Mouse (Mus musculus): ENCODE results near the gene Hectd2. TPM values are rescaled to one million over a fixed set of nuclear protein-coding genes. Genes with fewer than 3 reads are reported as not detected.
A peak's percentile ranks its signal among the peaks of the same experiment; 100 is the strongest.

The Hectd2 gene
- polyA plus RNA-seq, 1 experiment from 2014 or later = 6.8 TPM

DNA sequence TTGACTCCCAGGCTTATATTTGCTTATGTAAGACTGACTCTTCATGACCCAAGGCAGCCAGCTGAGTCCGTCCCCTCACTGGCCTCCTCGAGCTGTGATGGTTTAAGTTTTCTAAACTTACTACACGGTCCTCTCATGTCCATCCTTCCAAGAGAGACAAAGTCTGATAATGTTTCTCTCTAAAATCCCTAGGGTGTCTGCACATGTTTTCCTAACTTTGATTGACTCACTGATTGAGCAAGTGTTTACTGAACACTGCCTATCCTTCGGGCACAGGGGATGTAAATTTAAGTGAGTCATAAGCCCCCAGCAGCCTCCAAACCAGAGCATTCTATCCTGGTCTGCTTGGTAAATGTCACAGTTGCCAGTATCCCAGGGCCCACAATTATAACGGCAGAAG, 111.2 kb downstream of the Hectd2 start:
- Histone ChIP-seq H3K4me2 (ENCODE audit: low read length) (no peak overlapping the region), H3K4me1 (ENCODE audit: control insufficient read depth in 2 of 2, insufficient read depth in 2 of 2, low read length in 2 of 2) (peaks cover 23 to 73% of the 10 kb centered on the region in 2 experiments), H3K36me3 (ENCODE audit: control insufficient read depth, insufficient read depth, low read length) (no peaks in the 10 kb centered on the region), H3K4me3 (ENCODE audit: control insufficient read depth in 1 of 2, insufficient read depth in 1 of 2, low read depth in 1 of 2, low read length in 2 of 2) (no peak overlapping the region), H3K9ac (ENCODE audit: low read length) (no peak overlapping the region), H3K9me3 (ENCODE audit: control insufficient read depth, low read length) (0 out of 2 replicates have a peak, but pooled peaks cover 4% of the 10 kb centered on the region), H3K27me3 (ENCODE audit: control insufficient read depth, insufficient read depth, low read length) (no peaks in the 10 kb centered on the region), H3K27ac (replicated peaks in 1 of 2; ENCODE audit: control insufficient read depth in 1 of 2, insufficient read depth in 1 of 2, low read depth in 2 of 2, low read length in 2 of 2) (peak overlapping the region in 1 of 2 experiments; percentile 38; a peak in 1 of 4 replicates)
- no peak for ATAC-seq (ENCODE audit: insufficient number of reproducible peaks, insufficient read depth, low FRiP score, low read depth)
- 58% methylated on average over 5 of the region's 5 CpGs for WGBS

DNA sequence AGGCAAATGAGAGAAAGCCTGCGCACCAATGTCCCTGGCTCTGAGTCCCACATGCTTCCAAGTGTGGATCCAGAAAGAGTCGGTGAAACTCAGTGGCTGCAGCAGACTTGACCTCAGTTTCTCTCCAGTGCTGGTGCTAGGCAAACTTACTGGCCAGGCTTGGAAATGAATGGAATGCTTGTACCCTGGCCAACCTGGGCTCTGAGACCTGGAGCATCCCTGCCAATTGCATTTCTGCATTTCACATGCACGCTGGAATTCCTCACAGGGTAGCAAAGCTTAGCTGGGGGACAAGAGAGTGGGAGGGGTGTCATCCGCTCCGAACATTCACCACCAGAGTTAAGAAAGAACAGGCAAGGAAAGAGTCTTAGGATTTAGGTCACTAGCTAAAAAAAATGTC, 112.0 kb downstream of the Hectd2 start:
- 82% methylated on average over 5 of the region's 5 CpGs for WGBS
- Histone ChIP-seq H3K4me3 (ENCODE audit: control insufficient read depth in 1 of 2, insufficient read depth in 1 of 2, low read depth in 1 of 2, low read length in 2 of 2) (no peak overlapping the region), H3K4me1 (ENCODE audit: control insufficient read depth in 2 of 2, insufficient read depth in 2 of 2, low read length in 2 of 2) (peaks cover 27 to 81% of the 10 kb centered on the region in 2 experiments), H3K4me2 (ENCODE audit: low read length) (no peak overlapping the region), H3K36me3 (ENCODE audit: control insufficient read depth, insufficient read depth, low read length) (no peaks in the 10 kb centered on the region), H3K27me3 (ENCODE audit: control insufficient read depth, insufficient read depth, low read length) (no peaks in the 10 kb centered on the region), H3K9me3 (ENCODE audit: control insufficient read depth, low read length) (0 out of 2 replicates have a peak, but pooled peaks cover 1% of the 10 kb centered on the region), H3K9ac (ENCODE audit: low read length) (no peak overlapping the region), H3K27ac (replicated peaks in 1 of 2; ENCODE audit: control insufficient read depth in 1 of 2, insufficient read depth in 1 of 2, low read depth in 2 of 2, low read length in 2 of 2) (no peak overlapping the region)
- ATAC-seq (ENCODE audit: insufficient number of reproducible peaks, insufficient read depth, low FRiP score, low read depth) = no peak

DNA sequence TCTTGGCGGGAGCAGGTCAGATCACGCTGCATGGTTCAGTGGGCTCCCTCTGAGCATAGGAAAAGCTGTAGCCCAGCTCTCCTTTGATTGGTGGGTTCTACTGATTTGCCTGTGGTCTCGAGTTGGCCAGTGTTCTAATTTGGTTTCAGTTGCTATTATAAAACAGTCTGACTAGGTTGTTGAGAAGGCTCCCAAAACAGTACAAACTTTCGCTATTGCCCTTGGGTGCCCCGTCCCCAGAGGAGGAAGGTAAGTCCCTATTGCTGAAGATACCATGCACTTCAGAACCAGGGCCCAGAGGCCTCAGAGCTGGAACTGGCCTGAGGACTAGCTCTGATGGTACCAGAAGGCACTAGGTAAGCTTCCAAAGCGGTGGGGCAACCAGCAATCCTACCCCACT, 112.9 kb downstream of the Hectd2 start:
- Histone ChIP-seq H3K4me1 (ENCODE audit: control insufficient read depth in 2 of 2, insufficient read depth in 2 of 2, low read length in 2 of 2) (peaks cover 34 to 83% of the 10 kb centered on the region in 2 experiments), H3K27me3 (ENCODE audit: control insufficient read depth, insufficient read depth, low read length) (no peaks in the 10 kb centered on the region), H3K4me2 (ENCODE audit: low read length) (no peak overlapping the region), H3K4me3 (ENCODE audit: control insufficient read depth in 1 of 2, insufficient read depth in 1 of 2, low read depth in 1 of 2, low read length in 2 of 2) (no peak overlapping the region), H3K9ac (ENCODE audit: low read length) (no peak overlapping the region), H3K9me3 (ENCODE audit: control insufficient read depth, low read length) (no peaks in the 10 kb centered on the region), H3K27ac (replicated peaks in 1 of 2; ENCODE audit: control insufficient read depth in 1 of 2, insufficient read depth in 1 of 2, low read depth in 2 of 2, low read length in 2 of 2) (no peak overlapping the region; a peak in 1 of 4 replicates), H3K36me3 (ENCODE audit: control insufficient read depth, insufficient read depth, low read length) (no peaks in the 10 kb centered on the region)
- no peak for ATAC-seq (ENCODE audit: insufficient number of reproducible peaks, insufficient read depth, low FRiP score, low read depth)
- 93% methylated on average over 6 of the region's 6 CpGs for WGBS

DNA sequence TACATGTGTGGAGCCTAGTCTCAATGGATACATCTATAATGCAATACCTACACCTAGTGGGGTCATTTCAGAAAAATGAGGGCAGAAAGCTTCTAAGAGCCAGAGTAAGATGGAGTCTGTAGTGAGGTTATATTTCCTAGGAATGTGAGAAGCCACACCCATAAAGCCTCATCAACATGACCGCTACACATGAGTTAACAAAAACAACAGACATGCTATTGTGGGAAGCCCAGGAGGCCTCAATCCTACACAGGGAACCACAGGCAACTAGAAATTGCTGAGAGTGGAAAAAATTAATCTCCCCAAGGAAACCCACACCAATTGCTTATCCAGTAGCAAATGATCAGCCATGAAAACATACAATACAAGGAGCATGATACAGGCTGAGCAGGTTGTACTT, 113.7 kb downstream of the Hectd2 start:
- peaks cover 34 to 79% of the 10 kb centered on the region in 2 experiments for H3K4me1 ChIP-seq (ENCODE audit: control insufficient read depth in 2 of 2, insufficient read depth in 2 of 2, low read length in 2 of 2)
- no peak overlapping the region for H3K4me2 ChIP-seq (ENCODE audit: low read length)
- 79% methylated on average over 1 of the region's 1 CpGs for WGBS
- no peak overlapping the region for H3K9ac ChIP-seq (ENCODE audit: low read length)
- H3K36me3 ChIP-seq (ENCODE audit: control insufficient read depth, insufficient read depth, low read length) = no peaks in the 10 kb centered on the region
- ATAC-seq (ENCODE audit: insufficient number of reproducible peaks, insufficient read depth, low FRiP score, low read depth) = no peak
- no peak overlapping the region for H3K4me3 ChIP-seq (ENCODE audit: control insufficient read depth in 1 of 2, insufficient read depth in 1 of 2, low read depth in 1 of 2, low read length in 2 of 2)
- H3K9me3 ChIP-seq (ENCODE audit: control insufficient read depth, low read length) = no peaks in the 10 kb centered on the region
- H3K27me3 ChIP-seq (ENCODE audit: control insufficient read depth, insufficient read depth, low read length) = no peaks in the 10 kb centered on the region
- H3K27ac ChIP-seq (replicated peaks in 1 of 2; ENCODE audit: control insufficient read depth in 1 of 2, insufficient read depth in 1 of 2, low read depth in 2 of 2, low read length in 2 of 2) = peak overlapping the region in 1 of 2 experiments; percentile 43; a peak in 1 of 4 replicates

DNA sequence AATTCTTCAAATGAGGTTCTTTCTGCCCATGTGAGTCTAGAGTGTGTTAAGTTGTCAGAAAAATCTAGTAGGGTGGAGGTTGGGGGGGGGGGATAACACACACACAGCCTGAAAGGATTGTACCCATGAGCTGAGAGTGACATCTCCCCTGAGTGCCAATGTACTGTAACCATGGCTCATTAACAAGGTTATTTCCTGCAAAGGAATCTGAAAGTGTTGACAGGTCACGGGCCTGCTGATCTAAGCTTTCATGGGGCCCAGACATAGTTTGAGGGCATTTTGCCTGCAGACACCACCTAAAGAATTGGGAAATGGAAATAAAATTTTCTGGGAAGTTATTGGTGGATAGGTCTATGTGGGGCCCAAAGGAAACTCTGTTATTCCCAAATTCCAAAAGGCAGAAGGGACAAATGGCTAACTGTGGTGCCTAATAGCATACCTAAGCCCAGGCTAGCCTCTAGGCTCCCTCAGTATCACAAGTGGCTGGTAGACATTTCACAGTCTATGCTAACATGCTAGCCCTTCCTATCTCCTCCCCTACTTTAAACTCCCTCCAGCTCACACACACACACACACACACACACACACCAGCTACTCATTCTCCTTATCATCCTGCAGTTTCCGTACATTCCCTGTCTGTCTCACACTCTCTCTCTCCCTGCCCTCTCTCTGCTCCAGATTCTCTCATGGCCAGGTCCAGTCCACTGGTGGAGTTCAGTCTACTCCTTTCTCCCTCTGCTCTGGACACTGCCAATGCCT, 114.6 kb downstream of the Hectd2 start:
- H3K4me1 ChIP-seq (ENCODE audit: control insufficient read depth in 2 of 2, insufficient read depth in 2 of 2, low read length in 2 of 2) = peaks cover 28 to 69% of the 10 kb centered on the region in 2 experiments
- H3K36me3 ChIP-seq (ENCODE audit: control insufficient read depth, insufficient read depth, low read length) = no peaks in the 10 kb centered on the region
- peak overlapping the region; percentile 72 to 88 for H3K27ac ChIP-seq (replicated peaks in 1 of 2; ENCODE audit: control insufficient read depth in 1 of 2, insufficient read depth in 1 of 2, low read depth in 2 of 2, low read length in 2 of 2)
- no peaks in the 10 kb centered on the region for H3K9me3 ChIP-seq (ENCODE audit: control insufficient read depth, low read length)
- peak overlapping the region; percentile 13; the same call in 1 of the 2 replicates for H3K9ac ChIP-seq (ENCODE audit: low read length)
- no peak overlapping the region for H3K4me3 ChIP-seq (ENCODE audit: control insufficient read depth in 1 of 2, insufficient read depth in 1 of 2, low read depth in 1 of 2, low read length in 2 of 2)
- 12% methylated on average over 2 of the region's 2 CpGs for WGBS
- no peaks in the 10 kb centered on the region for H3K27me3 ChIP-seq (ENCODE audit: control insufficient read depth, insufficient read depth, low read length)
- H3K4me2 ChIP-seq (ENCODE audit: low read length) = no peak overlapping the region
- ATAC-seq (ENCODE audit: insufficient number of reproducible peaks, insufficient read depth, low FRiP score, low read depth) = peak; percentile 74

DNA sequence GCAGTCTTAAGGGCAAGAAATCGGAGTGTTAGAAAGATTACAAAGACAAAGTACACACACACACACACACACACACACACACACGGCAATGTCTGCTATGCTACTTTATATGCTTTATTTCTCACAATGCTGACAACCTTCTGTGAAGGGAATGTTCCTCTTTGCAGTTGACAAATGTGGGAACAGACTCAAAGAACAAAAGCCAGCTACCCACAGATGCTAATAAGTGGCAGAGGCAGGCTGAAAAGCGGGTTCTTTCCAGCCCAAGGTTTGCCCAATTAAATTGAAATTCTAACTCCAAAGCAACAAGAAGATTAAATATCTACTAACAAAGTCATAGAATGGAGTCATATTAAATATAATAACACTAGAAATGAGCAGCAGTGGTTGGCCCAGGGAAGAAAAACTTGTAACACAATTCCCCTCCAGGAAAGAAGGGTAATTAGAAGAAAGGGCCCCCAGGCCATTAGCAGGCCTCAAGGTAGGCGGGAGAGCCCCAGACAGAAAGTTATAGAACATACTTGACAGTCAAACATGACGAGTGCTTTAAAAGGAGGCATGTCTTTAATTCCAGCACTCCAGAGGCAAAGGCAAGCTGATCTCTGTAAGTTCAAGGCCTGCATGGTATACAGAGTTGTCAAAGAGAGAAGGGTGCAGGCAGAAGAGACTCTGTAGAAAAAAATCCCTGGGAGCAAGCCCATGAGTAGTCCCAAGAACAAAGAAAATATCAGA, 115.4 kb downstream of the Hectd2 start:
- Histone ChIP-seq H3K9ac (ENCODE audit: low read length) (peak overlapping the region; percentile 13; the same call in 1 of the 2 replicates), H3K27ac (replicated peaks in 1 of 2; ENCODE audit: control insufficient read depth in 1 of 2, insufficient read depth in 1 of 2, low read depth in 2 of 2, low read length in 2 of 2) (peak overlapping the region; percentile 72 to 88)
- WGBS = 42% methylated on average over 5 of the region's 5 CpGs

More for the DNA sequence above, 115.4 kb downstream of the Hectd2 start:
- Histone ChIP-seq H3K36me3 (ENCODE audit: control insufficient read depth, insufficient read depth, low read length) (no peaks in the 10 kb centered on the region), H3K27me3 (ENCODE audit: control insufficient read depth, insufficient read depth, low read length) (no peaks in the 10 kb centered on the region), H3K4me3 (ENCODE audit: control insufficient read depth in 1 of 2, insufficient read depth in 1 of 2, low read depth in 1 of 2, low read length in 2 of 2) (no peak overlapping the region), H3K4me2 (ENCODE audit: low read length) (no peak overlapping the region), H3K4me1 (ENCODE audit: control insufficient read depth in 2 of 2, insufficient read depth in 2 of 2, low read length in 2 of 2) (peaks cover 27 to 61% of the 10 kb centered on the region in 2 experiments), H3K9me3 (ENCODE audit: control insufficient read depth, low read length) (no peaks in the 10 kb centered on the region)
- ATAC-seq (ENCODE audit: insufficient number of reproducible peaks, insufficient read depth, low FRiP score, low read depth) = no peak
